Mouse (Mus musculus) cerebellum, adult 9-10 months (tissue): ENCODE results near the gene Hepacam.

Source experiments
- DNase-seq: peaks from one replicate; pipeline ENCODE4 v3.0.0; 2022

Hepacam gene

DNA sequence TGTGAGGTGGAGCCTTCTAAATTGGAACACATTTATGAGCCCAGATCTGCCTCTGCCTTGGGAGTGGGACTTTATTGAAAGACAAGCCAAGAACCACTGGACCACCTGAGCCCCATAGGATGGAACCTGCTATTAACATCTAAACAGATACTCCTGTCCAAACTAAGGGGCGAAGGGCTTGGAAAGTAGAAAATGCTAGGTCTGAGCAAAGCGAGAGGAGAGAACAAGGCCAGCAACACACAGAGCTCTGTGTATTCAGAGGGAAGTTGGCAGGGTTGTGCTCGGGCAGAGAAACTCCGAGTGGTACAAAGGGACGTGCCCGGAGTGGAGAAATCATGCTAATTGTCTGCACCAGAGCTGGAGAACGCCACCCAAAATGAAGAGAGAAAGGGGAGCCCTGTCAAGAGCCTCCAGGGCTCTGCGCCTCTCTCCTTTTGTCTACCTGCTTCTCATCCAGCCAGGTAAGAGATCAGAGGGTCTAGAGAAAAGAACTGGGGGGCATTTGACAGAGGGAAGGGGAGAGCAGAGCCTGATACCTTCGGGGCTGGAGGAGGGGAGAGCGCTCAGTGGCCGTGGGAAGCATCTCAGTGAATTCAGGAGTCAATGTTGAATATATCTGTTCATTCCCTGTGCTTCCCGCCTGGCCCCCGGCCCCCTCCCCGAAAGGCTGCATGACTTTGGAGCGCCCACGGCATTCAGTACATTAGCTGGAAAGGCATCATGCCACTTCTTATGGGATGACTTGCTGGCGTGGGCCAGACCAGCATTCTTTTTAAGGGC is at the start of gene Hepacam:
TSS of gene Hepacam (plus strand) at position 51 of the 780 bp plus-strand sequence.
- peak; percentile 31 for DNase-seq

DNA sequence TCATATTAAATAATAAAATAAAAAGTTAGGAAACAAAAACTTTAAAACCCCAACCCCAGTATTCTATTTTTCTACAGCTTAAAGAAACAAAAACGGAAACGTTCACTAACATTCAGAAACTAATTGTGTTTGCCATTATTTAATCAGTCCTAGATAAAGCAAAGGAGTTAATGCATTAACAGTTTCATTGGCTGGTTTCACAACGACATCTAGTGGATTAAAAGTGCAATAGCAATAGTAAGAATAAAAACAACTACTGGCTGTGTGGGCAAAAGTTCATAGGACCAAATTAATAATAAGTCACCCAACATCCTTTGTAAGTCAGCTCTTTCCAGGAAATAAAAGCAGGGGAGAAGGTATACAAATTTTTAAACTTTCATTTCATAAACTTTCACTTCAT is 37.7 kb upstream of the Hepacam start:
- peak; percentile 27 for DNase-seq

DNA sequence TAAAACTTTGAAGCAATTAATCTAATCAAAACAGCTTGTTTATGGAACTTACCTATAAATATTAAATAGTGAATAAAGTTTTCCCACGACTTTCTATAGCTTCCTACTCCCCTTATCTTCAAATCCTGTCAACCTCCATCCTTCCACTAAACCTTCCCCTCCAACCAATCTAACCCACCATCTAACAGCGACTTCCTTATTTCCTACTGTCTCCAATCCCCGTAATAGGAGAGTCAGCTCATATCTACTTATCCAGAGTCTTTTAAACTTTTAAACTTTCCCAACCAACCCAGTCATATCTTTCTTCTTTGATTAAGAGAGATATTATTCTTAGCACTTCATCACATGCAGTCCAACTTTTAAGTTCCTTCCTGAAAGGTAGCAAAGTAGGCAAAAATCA is 21.7 kb upstream of the Hepacam start:
- no peak for DNase-seq

DNA sequence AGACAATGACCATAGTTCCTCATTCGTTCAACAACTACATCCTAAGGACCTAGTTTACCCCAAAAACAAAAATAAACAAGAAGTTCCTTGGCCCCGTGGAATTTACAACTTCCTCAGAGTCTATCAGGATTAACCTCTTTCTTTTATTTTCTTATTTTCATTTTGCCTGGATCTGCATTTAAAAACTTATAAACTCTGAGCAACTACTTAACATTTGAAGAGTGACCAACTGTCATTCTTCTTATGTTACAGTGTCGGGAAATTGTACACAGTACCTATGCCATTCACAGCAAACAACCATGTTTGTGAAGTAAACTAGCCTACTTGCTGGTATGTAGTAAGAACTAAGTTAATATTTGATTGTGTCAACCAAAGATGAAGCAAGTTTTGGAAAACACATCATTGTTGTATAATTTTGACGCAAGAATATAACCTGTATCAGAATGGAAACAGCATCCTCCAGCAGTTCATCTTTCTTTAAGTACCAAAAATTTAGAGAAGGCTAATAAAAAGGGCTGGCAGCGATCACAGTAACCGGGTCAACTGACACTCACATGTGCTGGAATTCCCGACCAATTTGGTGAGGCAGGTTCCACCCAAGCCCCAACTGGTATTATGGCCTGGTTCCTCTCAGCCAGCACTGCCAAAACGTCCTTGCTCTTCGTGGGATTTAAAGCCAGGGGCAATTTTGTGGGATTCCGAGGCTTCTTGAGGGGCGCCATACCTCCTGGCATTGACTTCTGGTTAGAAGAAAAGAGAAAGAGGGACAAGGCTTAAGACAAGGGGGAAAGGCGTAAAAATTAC is 19.8 kb upstream of the Hepacam start:
- no peak for DNase-seq

DNA sequence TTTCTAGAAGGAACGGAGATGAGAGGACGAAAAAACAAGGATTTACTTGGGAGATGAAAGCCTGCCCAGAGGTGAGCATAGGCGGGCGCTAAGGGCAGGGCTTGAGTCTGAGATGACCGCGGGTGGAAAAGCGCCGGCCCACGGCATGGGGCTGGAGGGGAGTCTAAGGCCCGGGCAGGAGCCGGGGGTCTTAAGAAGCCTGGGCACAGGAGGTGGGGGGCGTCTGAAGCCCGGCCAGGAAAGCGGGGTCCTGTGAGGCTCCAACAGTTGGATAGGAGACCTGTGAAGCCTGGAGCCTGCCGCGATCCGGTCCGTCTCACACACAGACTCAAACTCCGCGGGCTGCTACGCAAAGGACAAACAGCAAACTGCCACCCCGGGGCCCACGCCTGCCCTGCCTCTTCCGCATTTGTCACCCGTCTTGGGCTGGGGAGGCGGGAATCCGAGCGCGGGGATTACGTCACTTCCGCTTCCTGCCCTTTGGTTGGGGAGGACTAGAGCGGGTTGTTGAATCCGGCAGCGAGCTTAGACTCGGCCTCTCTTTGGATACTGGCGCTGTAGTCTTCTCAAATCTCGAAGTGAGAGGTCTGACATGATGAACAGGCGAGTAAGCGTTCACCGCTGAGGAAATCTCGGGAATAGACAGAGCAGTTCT is 19.0 kb upstream of the Hepacam start, which contains the start of gene Ccdc15:
TSS of gene Ccdc15 (minus strand) at position 445 of the 655 bp plus-strand sequence.
- peak; percentile 97 for DNase-seq

DNA sequence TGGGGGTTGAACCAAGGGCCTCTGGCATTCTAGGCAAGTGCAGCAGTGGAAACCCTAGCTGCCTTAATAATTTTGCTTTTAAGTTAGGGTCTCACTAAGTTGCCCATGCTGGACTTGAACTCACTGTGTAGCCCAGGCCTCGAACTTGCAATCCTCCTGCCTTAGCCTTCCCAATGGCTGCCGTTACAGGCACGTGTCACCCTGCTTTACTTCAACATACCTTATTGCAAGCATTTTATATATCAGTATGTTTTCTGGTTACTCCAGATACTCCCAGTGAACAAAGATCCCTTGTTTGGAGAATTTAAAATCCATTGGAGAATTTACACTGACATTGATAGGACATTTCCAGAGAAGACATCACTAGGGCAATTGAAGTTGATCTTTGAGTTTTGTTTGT is 18.1 kb upstream of the Hepacam start:
- no peak for DNase-seq

DNA sequence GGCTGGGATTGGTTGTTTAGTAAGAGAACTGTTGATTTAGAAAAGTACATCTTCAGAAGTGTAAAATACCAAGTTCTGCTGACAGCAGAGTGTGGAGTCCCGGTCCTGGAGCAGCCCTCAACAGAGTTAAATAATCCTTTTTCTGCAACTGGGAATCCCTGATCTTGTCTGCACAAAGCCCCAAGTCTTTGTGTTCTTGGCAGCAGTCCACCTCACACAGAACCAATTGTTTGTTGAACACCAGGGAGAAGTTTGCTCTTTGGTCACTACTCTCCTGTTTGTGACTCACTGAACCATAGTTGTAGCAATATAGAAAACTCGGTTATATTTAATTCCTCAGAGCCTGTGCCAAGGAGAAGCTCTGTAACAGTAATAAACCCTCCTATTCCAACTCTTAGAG is 15.9 kb upstream of the Hepacam start:
- no peak for DNase-seq

DNA sequence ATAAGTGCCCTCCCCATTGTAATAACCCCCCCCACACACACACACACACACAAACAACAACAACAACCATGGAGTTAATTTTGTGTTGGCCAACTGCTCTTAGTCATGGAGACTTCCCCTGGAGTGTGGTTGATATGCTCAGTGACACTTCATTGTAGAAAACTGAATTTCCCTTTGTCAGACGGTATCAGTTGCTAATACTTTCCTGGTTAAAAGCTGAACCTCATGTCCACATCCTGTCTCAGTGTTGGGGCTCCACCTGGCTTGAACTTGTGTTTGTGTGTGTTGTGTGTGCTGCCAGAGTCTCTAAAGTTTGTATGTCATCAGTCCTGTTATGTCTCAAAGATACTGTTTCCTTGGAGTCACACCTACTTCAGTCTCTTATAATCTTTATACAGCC is 12.7 kb upstream of the Hepacam start:
- DNase-seq = no peak

DNA sequence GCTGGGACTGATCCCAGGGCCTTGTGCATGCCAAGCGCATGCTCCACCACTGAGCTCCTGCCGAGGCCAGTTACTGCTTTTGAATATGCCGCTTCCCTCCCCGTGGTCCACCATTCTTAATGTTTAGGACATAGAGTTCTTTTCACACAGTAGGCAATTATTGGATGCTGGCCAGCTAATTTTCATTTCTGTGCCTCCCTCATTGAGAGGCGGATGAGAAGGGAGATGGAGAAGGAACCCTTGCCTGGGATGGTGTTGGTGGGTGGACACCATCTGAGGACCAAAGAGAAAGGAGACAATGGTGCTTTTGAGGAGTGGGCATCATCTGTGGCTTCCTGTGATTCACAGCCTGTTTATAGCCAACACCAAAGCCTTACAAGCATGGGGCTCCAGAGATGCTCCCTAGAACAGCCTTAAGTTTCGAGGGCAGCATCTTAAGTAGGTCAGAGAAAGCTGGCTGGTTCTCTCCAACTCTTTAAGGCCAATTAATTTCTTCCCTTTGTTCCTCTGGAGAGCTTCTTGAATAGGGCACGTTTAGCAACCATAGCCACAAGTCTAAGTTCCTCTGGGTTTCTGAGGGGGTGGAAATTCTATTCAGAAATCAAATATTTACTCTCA is 8.3 kb upstream of the Hepacam start:
- DNase-seq = peak; percentile 34

DNA sequence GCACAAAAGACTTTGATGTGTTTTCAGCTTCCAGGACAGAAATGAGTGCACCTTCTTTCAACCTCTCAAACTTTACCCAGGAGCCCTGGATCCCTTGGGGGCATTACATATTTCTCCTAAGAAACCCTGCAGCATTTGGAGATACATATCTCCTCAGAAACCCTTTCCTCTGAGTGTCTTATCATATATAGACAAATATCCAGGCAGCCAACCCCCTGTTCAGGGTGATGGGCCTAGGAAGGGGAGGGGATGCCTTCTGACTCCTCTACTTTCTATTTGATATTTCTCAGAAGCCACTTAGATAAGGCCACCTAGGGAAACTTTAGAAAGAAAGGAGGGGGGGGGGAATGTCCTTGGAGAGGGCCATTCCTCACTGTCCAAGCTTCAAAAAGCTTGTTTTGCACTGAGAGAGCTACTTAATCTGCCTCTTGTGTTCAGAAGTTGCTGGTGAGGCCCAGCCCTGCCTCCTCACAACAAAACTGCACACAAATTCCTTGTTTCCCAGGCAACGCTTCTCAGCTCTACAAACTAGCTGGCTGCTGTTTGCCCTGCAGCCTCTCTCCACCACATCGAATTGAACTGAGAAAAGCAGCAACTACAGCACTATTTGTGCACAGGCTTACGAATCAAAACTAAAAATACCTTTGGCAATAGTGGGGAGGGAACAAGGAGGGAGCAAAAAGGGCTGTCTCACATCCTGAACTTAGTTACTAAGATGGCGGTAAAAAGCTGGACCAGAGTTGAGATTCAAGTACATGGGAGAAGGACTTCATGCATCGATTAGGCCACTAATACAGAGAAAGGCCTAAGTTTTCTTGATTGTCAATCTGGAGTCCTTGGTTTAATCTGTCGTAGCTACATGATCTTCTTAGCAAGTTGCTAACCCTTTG is 7.6 kb upstream of the Hepacam start:
- DNase-seq = no peak

DNA sequence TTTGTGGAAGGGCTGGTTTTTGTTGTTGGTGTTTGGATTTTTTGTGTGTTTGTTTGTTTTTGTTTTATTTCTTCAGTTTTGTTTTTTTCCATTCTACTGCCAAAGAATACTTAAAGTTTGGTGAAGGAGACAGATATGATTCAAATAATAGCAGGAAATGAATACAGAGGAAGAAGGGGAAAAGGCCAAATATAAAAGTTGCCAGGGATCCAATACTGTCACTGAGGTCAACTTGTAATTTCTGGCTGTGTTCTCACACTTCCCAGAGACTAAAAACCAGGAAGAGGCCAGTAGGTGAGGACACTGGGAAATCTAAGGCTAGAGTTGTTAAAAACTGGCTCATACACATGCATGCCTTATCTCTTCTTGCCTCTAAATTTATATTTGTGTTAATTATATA is 5.1 kb upstream of the Hepacam start:
- no peak for DNase-seq

DNA sequence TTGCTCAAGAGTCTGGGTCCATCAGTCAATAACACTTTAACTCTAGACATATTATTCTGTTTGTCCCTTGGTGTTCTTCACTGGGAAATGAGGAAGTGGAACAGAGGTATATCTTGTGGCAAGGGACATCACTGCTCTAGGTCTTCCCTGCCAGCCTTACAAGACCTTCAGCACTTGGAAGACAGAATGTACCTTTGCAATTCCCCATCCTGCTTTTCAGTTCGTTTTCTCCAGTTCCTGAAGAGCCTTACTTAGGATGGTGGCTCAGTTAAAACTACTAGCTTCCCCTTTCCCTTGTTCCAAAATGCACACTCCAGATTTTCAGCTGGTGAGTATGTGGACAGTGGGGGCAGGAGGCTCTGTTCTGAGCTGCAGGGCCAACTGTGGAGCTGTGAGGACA is 4.3 kb upstream of the Hepacam start:
- no peak for DNase-seq

DNA sequence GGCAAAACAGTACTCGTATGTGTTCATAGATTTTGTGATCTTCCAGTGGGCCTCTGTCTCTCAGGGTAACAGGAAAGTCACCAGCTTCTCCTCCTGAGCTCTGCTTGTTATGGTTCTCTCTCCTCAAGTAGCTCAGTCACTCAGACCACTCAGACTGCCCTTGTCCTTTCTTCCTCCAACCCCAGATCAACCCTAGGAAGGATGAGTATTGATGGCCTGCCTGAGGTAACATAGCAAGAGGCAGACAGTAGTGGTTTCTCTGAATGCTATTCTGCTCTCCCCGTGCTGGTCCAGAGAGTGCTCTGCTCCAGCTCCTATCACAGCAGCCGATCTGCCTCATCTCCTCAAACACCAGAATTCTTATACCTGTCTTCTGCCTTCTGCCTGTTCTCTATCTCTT is 3.6 kb upstream of the Hepacam start:
- no peak for DNase-seq

DNA sequence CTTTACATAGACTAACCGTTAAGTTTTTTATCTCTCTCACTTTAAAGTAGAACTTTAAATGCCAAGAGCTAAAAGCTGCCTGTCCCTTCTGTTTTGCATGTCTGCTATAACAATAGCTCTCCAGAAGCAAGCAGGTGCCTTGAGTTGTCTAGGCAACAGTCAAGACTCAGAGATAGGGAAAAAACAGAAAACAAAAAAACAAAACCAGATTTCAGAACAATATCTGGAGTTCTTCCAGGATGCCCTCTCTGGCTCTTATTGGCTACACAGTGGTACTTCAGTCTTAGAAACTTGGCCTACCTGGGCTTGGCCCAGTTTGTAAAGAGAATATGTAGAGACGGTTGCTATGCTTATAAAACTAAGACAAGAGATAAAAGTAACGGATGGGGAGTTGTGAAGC is 2.8 kb upstream of the Hepacam start:
- no peak for DNase-seq

DNA sequence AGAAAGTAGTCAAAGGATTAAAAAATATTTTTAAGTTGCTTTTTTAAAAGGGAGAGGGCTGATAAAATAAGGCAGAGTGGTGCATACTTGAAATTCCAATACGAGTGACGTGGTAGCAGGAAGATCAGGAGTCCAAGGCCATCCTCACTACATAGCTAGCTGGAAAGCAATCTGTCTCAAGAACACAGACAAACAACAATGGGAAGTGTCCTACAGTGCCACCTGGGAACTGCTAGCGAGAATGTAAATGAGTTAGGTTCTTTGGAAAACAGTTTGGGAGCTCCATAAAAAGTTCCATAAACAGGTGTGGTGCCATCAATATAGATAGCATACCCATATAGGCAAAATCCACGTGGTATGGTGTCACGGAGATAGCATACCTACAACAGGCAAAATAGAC is 1.4 kb upstream of the Hepacam start:
- DNase-seq = no peak

DNA sequence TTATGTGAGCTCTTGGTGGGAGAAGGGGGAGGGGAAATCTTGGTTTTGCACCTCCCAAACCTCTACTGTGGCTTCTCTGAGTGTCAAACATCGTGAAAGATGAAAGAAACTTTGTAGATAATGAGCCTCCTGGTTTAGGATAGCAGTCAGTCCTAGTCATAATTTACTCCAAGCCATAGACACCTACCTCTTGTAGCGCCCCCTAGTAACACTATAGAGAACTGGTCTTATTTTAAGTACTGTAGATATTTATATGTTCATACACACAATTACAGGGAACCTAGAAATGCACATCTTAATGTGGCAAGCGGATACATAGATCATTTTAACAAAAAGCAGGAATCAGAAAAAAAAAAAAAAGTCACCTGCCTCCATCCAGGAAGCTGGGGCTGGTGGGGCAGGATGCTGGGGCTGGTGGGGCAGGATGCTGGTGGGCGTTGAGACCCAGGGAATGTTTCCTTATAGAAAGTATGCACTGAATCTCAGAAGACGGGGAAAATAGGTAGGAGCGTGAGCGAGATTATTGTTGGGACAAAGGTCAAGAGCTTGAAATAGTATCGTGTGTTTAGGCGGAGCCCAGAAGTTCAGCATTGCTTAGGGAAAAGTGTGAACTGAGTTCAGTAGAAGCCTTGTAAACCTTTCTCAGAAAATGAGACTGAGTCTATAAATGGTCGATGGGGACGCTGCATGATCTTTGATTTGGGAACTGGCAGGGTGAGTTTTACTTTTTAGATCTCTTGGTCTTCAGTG is 1.1 kb downstream of the Hepacam start:
- DNase-seq = no peak

DNA sequence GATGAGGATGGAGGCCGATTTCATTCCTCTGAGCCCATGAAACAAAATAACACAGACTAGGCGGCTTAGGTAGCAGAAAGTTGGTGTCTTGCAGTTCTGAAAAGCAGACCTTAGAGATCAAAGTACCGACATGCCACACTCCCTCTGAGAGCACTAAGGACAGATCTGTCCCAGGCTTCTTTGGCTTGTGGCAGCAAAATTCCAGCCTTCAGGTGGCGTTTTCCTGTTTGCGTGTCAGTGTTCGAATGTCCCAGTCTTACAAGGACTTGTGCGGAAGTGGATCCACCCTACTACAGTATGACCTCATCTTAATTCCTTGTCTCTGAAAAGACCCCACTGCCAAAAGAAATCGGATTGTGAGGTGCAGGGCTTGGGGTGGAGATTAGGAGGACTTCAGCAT is 1.7 kb downstream of the Hepacam start:
- DNase-seq = no peak

DNA sequence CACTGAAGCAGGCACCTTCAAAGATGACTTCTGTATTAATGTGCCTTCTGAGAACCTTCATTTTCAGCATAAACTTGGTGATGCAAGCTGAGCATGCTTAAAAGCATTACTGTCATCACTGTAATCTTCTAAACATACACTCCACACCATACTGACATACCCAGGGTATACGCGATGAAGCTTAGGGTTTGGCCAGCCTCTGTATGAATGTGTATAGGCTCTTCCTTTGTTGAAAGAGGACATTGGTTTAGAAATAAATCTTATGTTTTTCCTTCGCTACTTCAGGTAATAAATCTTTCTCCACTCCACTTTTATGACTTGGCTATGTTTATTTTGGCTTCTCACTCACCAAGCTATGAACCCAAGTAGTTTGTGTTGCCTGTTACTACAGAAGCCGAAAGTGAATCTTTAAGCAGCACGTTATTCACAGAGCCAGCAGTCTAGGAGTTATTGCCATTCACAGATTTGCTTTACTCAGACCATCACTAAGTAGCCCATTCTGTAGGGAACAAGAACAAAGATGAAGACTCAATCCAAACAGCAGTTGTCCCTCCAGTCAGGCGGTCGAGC is 4.2 kb downstream of the Hepacam start:
- DNase-seq = no peak

DNA sequence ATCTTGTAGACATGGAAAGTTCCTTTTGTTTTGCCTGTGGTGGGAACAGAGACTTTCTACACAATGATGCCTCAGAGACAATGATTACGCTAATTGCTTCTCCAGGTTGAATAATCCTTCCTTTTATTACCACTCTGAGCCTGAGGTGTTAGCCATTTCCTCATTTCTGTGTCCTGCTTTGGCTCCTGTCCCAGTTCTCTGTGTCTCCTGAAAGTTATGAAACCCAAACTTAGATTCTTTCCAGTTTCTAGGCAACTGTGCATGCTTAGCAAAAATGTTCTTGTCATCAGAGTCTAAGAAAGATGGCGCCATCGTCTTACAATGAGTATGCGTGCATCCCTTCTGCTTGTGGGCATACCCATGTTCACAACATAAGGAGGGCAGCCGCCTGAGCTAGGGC is 8.6 kb downstream of the Hepacam start:
- DNase-seq = no peak

DNA sequence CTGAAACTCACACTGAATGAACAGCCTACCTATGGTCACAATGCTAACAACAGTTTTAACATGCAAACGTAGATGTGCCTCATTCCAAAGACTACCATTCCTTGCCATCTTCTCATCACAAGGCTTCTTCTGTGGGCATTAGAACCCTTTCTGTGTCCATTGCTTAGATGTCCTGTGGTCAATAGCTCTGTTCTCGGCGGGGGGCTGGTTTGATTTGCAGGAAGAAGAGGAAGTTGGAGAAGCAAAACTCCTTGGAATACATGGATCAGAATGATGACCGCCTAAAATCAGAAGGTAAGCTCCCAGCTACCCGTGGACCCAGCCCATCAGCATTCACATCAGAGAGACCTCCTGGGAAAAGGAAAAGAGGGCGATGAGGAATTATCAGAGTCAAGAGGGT is 16.0 kb downstream of the Hepacam start:
- DNase-seq = no peak
